Mouse (Mus musculus) testis, adult 2 months (tissue): Measurements from ENCODE around the gene Cnnm2. TPM values are rescaled to one million over a fixed set of nuclear protein-coding genes. Genes with fewer than 3 reads are reported as not detected.

ENCODE experiments used
- H3K27ac ChIP-seq: fragments of 200-500 bp; 2 replicates; pipeline ENCODE4 v1.5.1; 2012; ENCODE audit warnings: low read depth, low read length; ENCODE audit not compliant: control insufficient read depth, insufficient read depth
- H3K27me3 ChIP-seq: fragments of 200-500 bp; 2 replicates; pipeline ENCODE4 v1.6.1; 2012; ENCODE audit warnings: mild to moderate bottlenecking, low read length, moderate library complexity; ENCODE audit not compliant: control insufficient read depth, insufficient read depth
- H3K36me3 ChIP-seq: fragments of 200-500 bp; 2 replicates; pipeline ENCODE4 v1.6.1; 2012; ENCODE audit warnings: mild to moderate bottlenecking, low read length; ENCODE audit not compliant: control insufficient read depth, insufficient read depth
- H3K4me1 ChIP-seq: fragments of 200-500 bp; 2 replicates; pipeline ENCODE4 v1.6.1; 2012; ENCODE audit warnings: low read length; ENCODE audit not compliant: control insufficient read depth, insufficient read depth
- H3K4me3 ChIP-seq: fragments of 200-500 bp; 2 replicates; pipeline ENCODE4 v1.5.1; 2012; ENCODE audit warnings: low read depth, mild to moderate bottlenecking, low read length, moderate library complexity, mixed read lengths; ENCODE audit not compliant: control insufficient read depth
- CTCF ChIP-seq: fragments of 200-500 bp; IDR thresholded peaks from 2 replicates; pipeline ENCODE4 v1.5.1; 2012; ENCODE audit warnings: low read depth, mild to moderate bottlenecking, inconsistent platforms, low read length, moderate library complexity; ENCODE audit not compliant: control insufficient read depth, insufficient read depth, insufficient replicate concordance
- POLR2A ChIP-seq: fragments of 200-500 bp; IDR thresholded peaks from 2 replicates; pipeline ENCODE4 v1.6.1; 2012; ENCODE audit warnings: low read depth, mild to moderate bottlenecking, inconsistent platforms, low read length, moderate library complexity; ENCODE audit not compliant: control insufficient read depth
- polyA plus RNA-seq: library from polyadenylated mRNA; depleted of rRNA; stranded (reverse); fragments of >200 nt; gene quantifications from 2 replicates; pipeline ENCODE4 v1.2.3, GENCODE M21; 2012

Cnnm2 gene
- polyA plus RNA-seq, 1 experiment, result 3.3 TPM

DNA sequence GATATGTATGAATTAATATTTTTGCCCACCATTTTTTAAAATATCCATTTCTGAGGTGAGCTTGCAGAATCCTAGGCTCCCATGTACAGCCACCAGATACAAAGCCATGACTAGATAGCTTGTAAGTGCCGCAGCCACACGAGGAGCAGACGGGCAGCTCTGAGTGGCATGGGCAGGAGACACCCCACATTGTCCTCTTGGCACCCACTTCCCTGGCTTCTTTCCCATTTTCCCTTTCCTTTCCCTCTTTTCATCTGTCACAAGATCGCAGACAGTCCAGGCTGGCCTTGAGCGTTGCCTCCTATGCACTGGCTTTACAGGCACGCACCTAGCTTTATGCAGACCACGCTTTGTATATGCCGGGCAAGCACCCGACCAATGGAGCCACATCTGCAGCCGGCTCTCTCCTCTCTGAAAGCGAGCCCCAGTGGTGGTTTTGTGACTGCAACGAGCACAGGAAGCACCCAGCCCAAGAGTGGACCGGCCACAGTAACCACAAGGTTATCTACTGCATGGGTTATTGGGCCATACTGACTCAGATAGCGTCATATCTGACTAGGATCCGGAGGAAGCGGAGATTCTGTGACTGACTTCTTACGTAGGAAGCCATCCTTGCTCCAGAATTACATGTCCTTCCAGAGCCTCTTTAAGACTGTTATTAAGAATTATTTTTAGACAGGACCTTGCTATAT is 102.0 kb downstream of the Cnnm2 start:
- no peak for TF ChIP-seq CTCF
- TF ChIP-seq POLR2A, result no peak
- no peak overlapping the region for H3K27ac ChIP-seq
- no peaks in the 10 kb centered on the region for H3K27me3 ChIP-seq
- H3K36me3 ChIP-seq, result no peaks in the 10 kb centered on the region
- no peak overlapping the region for H3K4me3 ChIP-seq
- H3K4me1 ChIP-seq, result no peaks in the 10 kb centered on the region

- Histone ChIP-seq H3K4me3 (no peak overlapping the region), H3K4me1 (no peaks in the 10 kb centered on the region), H3K36me3 (no peaks in the 10 kb centered on the region), H3K27ac (no peak overlapping the region), H3K27me3 (no peaks in the 10 kb centered on the region)
- no peak for TF ChIP-seq POLR2A
- no peak for TF ChIP-seq CTCF
Measured at GRCm38 (mm10) chr19:46864079-46864478, 102.7 kb downstream of the Cnnm2 start.

GRCm38 (mm10) chr19:46864731-46865331 is 103.4 kb downstream of the Cnnm2 start:
- no peaks in the 10 kb centered on the region for H3K27me3 ChIP-seq
- H3K27ac ChIP-seq, result no peak overlapping the region
- H3K4me3 ChIP-seq, result no peak overlapping the region
- TF ChIP-seq POLR2A (no peak), CTCF (no peak)
- peaks cover 2% of the 10 kb centered on the region for H3K4me1 ChIP-seq
- no peaks in the 10 kb centered on the region for H3K36me3 ChIP-seq

DNA sequence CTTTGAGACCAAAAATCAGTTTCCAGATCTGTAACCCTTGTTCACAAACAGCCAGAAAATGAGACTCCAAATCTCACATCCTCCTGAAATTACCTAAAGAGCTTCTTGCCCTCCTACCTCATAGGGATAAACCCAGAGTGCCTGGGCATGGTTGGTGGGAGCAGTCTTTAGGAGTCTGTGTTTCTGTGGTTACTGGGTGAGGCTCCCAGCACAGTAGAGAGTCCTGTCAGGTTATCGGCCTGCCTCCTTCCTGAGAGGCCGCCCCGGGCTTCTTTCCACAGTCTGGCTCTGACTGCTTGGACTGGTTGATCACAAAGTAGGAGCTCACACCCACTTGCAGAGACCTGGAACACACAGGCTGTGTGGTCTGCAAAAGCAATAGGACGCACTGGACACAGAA is 104.0 kb downstream of the Cnnm2 start:
- Histone ChIP-seq H3K27me3 (no peaks in the 10 kb centered on the region), H3K36me3 (no peaks in the 10 kb centered on the region), H3K4me3 (no peak overlapping the region), H3K27ac (no peak overlapping the region), H3K4me1 (peaks cover 2% of the 10 kb centered on the region)
- TF ChIP-seq POLR2A (no peak), CTCF (no peak)

GRCm38 (mm10) chr19:46869049-46869448 is 107.7 kb downstream of the Cnnm2 start:
- Histone ChIP-seq H3K36me3 (no peaks in the 10 kb centered on the region), H3K27ac (no peak overlapping the region), H3K4me1 (peaks cover 2% of the 10 kb centered on the region), H3K4me3 (no peak overlapping the region), H3K27me3 (no peaks in the 10 kb centered on the region)
- TF ChIP-seq POLR2A (no peak), CTCF (no peak)

GRCm38 (mm10) chr19:46869526-46869925 is 108.1 kb downstream of the Cnnm2 start:
- Histone ChIP-seq H3K4me3 (no peak overlapping the region), H3K27ac (no peak overlapping the region), H3K4me1 (peaks cover 2% of the 10 kb centered on the region), H3K36me3 (no peaks in the 10 kb centered on the region), H3K27me3 (no peaks in the 10 kb centered on the region)
- TF ChIP-seq POLR2A, result no peak
- peak; percentile 87; the same call in 1 of the 2 replicates for TF ChIP-seq CTCF

GRCm38 (mm10) chr19:46871096-46871495 is 109.7 kb downstream of the Cnnm2 start:
- peaks cover 2% of the 10 kb centered on the region for H3K4me1 ChIP-seq
- H3K4me3 ChIP-seq, result no peak overlapping the region
- no peaks in the 10 kb centered on the region for H3K36me3 ChIP-seq
- H3K27ac ChIP-seq, result no peak overlapping the region
- H3K27me3 ChIP-seq, result no peaks in the 10 kb centered on the region
- no peak for TF ChIP-seq POLR2A
- TF ChIP-seq CTCF, result no peak

GRCm38 (mm10) chr19:46871651-46872050 is 110.3 kb downstream of the Cnnm2 start:
- Histone ChIP-seq H3K27me3 (no peaks in the 10 kb centered on the region), H3K27ac (no peak overlapping the region), H3K4me1 (peaks cover 2% of the 10 kb centered on the region), H3K36me3 (no peaks in the 10 kb centered on the region), H3K4me3 (no peak overlapping the region)
- TF ChIP-seq POLR2A (no peak), CTCF (no peak)
